Mouse (Mus musculus): ENCODE data around the gene Rrp1. TPM values are rescaled to one million over a fixed set of nuclear protein-coding genes. Genes with fewer than 3 reads are reported as not detected.
A peak's percentile ranks its signal among the peaks of the same experiment; 100 is the strongest.

The Rrp1 gene
- polyA plus RNA-seq, 1 experiment, result 620 TPM

DNA sequence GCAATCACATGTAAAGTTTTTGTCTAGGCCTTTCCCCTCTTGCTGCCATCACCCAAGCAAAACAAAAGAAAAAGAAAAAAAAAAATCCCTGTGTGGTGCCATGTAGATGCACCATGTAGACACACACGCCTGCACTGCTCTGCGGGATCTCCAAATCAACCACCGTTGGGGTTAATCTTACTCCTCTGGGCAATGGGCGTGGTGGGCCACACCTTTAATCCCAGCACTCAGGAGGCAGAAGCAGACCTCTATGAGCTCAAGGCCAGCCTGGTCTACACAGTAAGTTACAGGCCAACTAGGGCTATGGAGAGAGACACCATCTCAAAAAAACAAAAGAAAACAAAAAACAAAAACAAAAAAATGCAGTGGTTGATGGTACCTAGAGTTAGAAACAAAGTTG is 5.7 kb downstream of the Rrp1 start:
- peaks cover 18% of the 10 kb centered on the region for H3K4me1 ChIP-seq (ENCODE audit: control insufficient read depth, insufficient read depth, low read length)

DNA sequence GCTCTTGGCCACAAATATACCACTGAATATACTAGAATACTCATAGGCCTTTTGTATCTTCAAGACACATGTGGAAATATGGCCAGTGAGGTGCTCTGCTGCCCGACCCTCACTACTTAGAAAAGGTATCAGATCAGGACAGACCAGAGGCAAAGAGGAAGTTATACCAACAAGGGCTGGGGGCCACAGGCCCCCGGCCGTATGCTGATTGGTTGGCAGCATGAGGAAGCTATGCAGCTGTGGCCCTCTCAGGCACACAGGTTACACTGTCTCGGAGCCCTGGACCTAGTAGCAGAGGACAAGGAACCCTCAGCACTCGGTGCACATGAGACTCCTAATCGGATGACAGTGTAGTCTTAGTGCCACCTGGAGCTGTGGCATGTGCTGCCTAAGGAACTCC is 6.7 kb downstream of the Rrp1 start:
- no peak for DNase-seq
- Histone ChIP-seq H3K4me3 (replicated peaks; ENCODE audit: insufficient read depth, low read depth, low read length) (no peak overlapping the region), H3K27me3 (ENCODE audit: control insufficient read depth, insufficient read depth, low read length) (no peaks in the 10 kb centered on the region), H3K4me1 (ENCODE audit: control insufficient read depth, insufficient read depth, low read length) (peaks cover 18% of the 10 kb centered on the region), H3K27ac (ENCODE audit: insufficient read depth, low read length) (no peak overlapping the region)
- WGBS, result 86% methylated on average over 6 of the region's 6 CpGs
- no peak for TF ChIP-seq CTCF (IDR thresholded peaks at IDR 0.05; ENCODE audit: borderline replicate concordance, insufficient read depth, low read depth, low read length)
- TF ChIP-seq POLR2A (IDR thresholded peaks at IDR 0.05; ENCODE audit: borderline replicate concordance, insufficient read depth, low read length), result no peak

More for the DNA sequence above, 5.7 kb downstream of the Rrp1 start:
- DNase-seq, result no peak
- H3K4me3 ChIP-seq (replicated peaks; ENCODE audit: insufficient read depth, low read depth, low read length), result no peak overlapping the region
- WGBS, result 92% methylated on average over 4 of the region's 4 CpGs
- no peak overlapping the region for H3K27ac ChIP-seq (ENCODE audit: insufficient read depth, low read length)
- no peaks in the 10 kb centered on the region for H3K27me3 ChIP-seq (ENCODE audit: control insufficient read depth, insufficient read depth, low read length)
- no peak for TF ChIP-seq CTCF (IDR thresholded peaks at IDR 0.05; ENCODE audit: borderline replicate concordance, insufficient read depth, low read depth, low read length)
- TF ChIP-seq POLR2A (IDR thresholded peaks at IDR 0.05; ENCODE audit: borderline replicate concordance, insufficient read depth, low read length), result no peak

GRCm38 (mm10) chr10:78402301-78402922 is 10.4 kb downstream of the Rrp1 start:
- no peak overlapping the region for H3K4me3 ChIP-seq (replicated peaks; ENCODE audit: insufficient read depth, low read depth, low read length)
- no peak for TF ChIP-seq POLR2A (IDR thresholded peaks at IDR 0.05; ENCODE audit: borderline replicate concordance, insufficient read depth, low read length)
- WGBS, result 85% methylated on average over 14 of the region's 14 CpGs
- H3K27me3 ChIP-seq (ENCODE audit: control insufficient read depth, insufficient read depth, low read length), result no peaks in the 10 kb centered on the region
- DNase-seq, result no peak
- no peaks in the 10 kb centered on the region for H3K4me1 ChIP-seq (ENCODE audit: control insufficient read depth, insufficient read depth, low read length)
- H3K27ac ChIP-seq (ENCODE audit: insufficient read depth, low read length), result no peak overlapping the region

DNA sequence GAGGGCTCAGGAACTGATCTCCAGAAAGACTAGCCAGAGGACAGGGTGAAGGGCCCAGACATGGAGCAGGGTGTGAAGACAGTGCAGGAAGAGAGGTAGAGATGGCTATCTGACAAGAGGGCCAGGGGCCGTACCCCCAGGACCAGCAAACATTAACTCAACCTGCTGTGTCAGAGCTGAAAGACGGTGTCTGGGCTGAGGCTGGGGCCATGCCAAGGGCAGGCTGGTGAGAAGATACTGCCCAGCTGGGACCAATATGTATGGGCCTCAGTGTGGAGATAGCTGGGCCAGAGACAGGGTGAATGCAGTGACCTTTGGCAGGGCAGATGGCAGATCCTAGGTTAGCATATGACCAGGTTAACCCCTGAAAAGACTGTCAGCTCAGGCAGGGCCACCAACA is 11.7 kb downstream of the Rrp1 start:
- Histone ChIP-seq H3K27ac (ENCODE audit: insufficient read depth, low read length) (no peak overlapping the region), H3K4me3 (replicated peaks; ENCODE audit: insufficient read depth, low read depth, low read length) (no peak overlapping the region), H3K4me1 (ENCODE audit: control insufficient read depth, insufficient read depth, low read length) (peaks cover 5% of the 10 kb centered on the region; the same call in 1 of the 2 replicates), H3K27me3 (ENCODE audit: control insufficient read depth, insufficient read depth, low read length) (no peaks in the 10 kb centered on the region)
- no peak for DNase-seq
- no peak for TF ChIP-seq CTCF (IDR thresholded peaks at IDR 0.05; ENCODE audit: borderline replicate concordance, insufficient read depth, low read depth, low read length)
- no peak for TF ChIP-seq POLR2A (IDR thresholded peaks at IDR 0.05; ENCODE audit: borderline replicate concordance, insufficient read depth, low read length)
- 45% methylated on average over 2 of the region's 2 CpGs for WGBS

GRCm38 (mm10) chr10:78399090-78399657 is 13.7 kb downstream of the Rrp1 start:
- H3K4me3 ChIP-seq (replicated peaks; ENCODE audit: insufficient read depth, low read depth, low read length), result no peak overlapping the region
- no peak for DNase-seq
- no peaks in the 10 kb centered on the region for H3K27me3 ChIP-seq (ENCODE audit: control insufficient read depth, insufficient read depth, low read length)
- peaks cover 6% of the 10 kb centered on the region; the same call in 1 of the 2 replicates for H3K4me1 ChIP-seq (ENCODE audit: control insufficient read depth, insufficient read depth, low read length)
- WGBS, result 33% methylated on average over 17 of the region's 17 CpGs
- TF ChIP-seq POLR2A (IDR thresholded peaks at IDR 0.05; ENCODE audit: borderline replicate concordance, insufficient read depth, low read length) (no peak), CTCF (IDR thresholded peaks at IDR 0.05; ENCODE audit: borderline replicate concordance, insufficient read depth, low read depth, low read length) (no peak)
- no peak overlapping the region for H3K27ac ChIP-seq (ENCODE audit: insufficient read depth, low read length)

DNA sequence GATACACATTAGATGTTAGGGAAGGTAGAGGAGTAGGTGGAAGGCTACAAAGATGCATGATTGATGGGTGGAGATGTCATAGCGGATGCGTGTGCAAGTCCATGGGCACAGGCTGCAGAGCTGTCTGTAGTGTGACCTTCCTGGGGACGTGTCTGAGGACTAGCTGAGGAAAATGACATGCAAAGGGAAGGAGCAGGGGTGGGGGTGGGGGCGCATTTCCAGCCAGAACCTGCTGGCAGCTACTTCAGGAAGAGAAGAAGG is 16.3 kb downstream of the Rrp1 start:
- Histone ChIP-seq H3K27ac (ENCODE audit: insufficient read depth, low read length) (no peak overlapping the region), H3K4me1 (ENCODE audit: control insufficient read depth, insufficient read depth, low read length) (peaks cover 6% of the 10 kb centered on the region; the same call in 1 of the 2 replicates), H3K4me3 (replicated peaks; ENCODE audit: insufficient read depth, low read depth, low read length) (no peak overlapping the region), H3K27me3 (ENCODE audit: control insufficient read depth, insufficient read depth, low read length) (no peaks in the 10 kb centered on the region)
- 59% methylated on average over 4 of the region's 4 CpGs for WGBS
- DNase-seq, result no peak
- TF ChIP-seq POLR2A (IDR thresholded peaks at IDR 0.05; ENCODE audit: borderline replicate concordance, insufficient read depth, low read length) (no peak), CTCF (IDR thresholded peaks at IDR 0.05; ENCODE audit: borderline replicate concordance, insufficient read depth, low read depth, low read length) (no peak)

DNA sequence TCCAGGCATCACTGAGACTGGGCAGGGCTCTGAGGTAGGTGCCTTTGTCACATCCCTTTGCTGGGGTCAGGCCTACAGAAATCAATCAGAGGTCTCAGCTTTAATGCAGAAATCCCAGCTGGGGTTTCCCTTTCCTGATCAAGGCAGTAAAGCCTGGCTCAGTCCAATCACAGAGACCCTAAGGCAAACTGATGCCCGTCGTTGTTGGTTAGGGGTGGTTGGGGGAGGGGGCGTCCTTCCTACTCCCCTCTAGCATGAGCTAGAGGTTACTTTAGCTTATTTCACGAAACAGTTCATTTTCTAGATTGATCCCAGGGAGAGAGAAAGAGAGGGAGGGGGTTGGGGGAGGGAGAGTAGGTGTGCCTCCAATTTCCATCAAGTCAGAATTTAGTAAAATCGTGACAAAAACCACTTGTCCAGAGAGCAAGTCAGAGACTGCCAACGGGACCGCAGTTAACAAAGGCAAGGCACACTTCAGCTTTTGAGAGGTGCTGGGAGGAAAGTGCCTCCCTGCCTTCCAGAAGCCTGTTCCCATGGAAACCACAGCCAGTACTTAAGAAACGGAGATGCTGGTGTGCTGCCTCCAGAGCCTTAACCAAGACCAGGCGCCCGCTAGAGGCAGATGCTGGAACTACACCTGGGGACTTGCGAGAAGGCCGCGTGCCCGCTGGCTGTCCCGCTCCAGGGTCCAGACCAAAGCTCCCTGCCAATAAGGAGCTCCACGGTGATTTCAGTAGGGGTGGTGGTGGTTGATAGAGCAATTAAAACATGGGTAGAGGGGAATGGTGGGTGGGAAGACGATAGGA is 16.8 kb downstream of the Rrp1 start:
- peaks cover 6% of the 10 kb centered on the region; the same call in 1 of the 2 replicates for H3K4me1 ChIP-seq (ENCODE audit: control insufficient read depth, insufficient read depth, low read length)
- no peak for TF ChIP-seq POLR2A (IDR thresholded peaks at IDR 0.05; ENCODE audit: borderline replicate concordance, insufficient read depth, low read length)
- TF ChIP-seq CTCF (IDR thresholded peaks at IDR 0.05; ENCODE audit: borderline replicate concordance, insufficient read depth, low read depth, low read length), result peak; percentile 87
- no peak overlapping the region for H3K4me3 ChIP-seq (replicated peaks; ENCODE audit: insufficient read depth, low read depth, low read length)
- H3K27me3 ChIP-seq (ENCODE audit: control insufficient read depth, insufficient read depth, low read length), result no peaks in the 10 kb centered on the region
- H3K27ac ChIP-seq (ENCODE audit: insufficient read depth, low read length), result no peak overlapping the region
- WGBS, result 6% methylated on average over 17 of the region's 17 CpGs
- DNase-seq, result peak; percentile 88 to 96

DNA sequence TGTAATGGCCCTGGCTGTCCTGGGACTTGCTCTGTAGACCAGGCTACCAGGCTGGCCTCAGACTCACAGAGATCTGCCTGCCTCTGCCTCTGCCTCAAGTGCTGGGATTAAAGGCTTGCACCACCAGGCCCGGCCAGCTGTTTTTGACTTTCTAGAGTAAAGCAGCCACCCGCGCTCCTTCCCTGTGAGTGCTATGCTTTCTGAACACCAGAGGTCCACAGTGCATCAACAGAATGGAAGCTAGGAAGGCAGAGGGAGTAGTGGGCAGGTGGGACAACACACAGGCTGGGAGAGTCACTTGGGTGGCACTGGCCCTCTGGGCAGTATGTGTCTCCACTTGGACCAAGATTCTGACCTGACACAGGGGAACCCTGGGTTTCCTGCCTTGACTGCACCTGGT is 17.5 kb downstream of the Rrp1 start:
- H3K27me3 ChIP-seq (ENCODE audit: control insufficient read depth, insufficient read depth, low read length), result no peaks in the 10 kb centered on the region
- H3K4me1 ChIP-seq (ENCODE audit: control insufficient read depth, insufficient read depth, low read length), result peaks cover 6% of the 10 kb centered on the region; the same call in 1 of the 2 replicates
- no peak overlapping the region for H3K4me3 ChIP-seq (replicated peaks; ENCODE audit: insufficient read depth, low read depth, low read length)
- no peak for TF ChIP-seq POLR2A (IDR thresholded peaks at IDR 0.05; ENCODE audit: borderline replicate concordance, insufficient read depth, low read length)
- no peak for DNase-seq
- no peak overlapping the region for H3K27ac ChIP-seq (ENCODE audit: insufficient read depth, low read length)
- 88% methylated on average over 3 of the region's 3 CpGs for WGBS
